Mouse (Mus musculus) lung, adult 2 months (tissue): ENCODE data around the gene Usp38.

Source experiments
- CTCF ChIP-seq: fragments of 200-500 bp; IDR thresholded peaks from 2 replicates; pipeline ENCODE4 v1.5.1; 2011; ENCODE audit warnings: mild to moderate bottlenecking, low read length, control low read depth; ENCODE audit not compliant: insufficient read depth
- POLR2A ChIP-seq: fragments of 200-500 bp; IDR thresholded peaks from 2 replicates; pipeline ENCODE4 v1.6.1; 2011; ENCODE audit warnings: low read depth, mild to moderate bottlenecking, control low read depth, low read length, borderline replicate concordance; ENCODE audit errors: extremely low read depth

GRCm38 (mm10) chr8:80952235-80952915 is 62.4 kb downstream of the Usp38 start:
- no peak for TF ChIP-seq CTCF
- no peak for TF ChIP-seq POLR2A
